Comparison of ENCODE assay signal across 10 mouse cellular contexts in the genomic region with DNA sequence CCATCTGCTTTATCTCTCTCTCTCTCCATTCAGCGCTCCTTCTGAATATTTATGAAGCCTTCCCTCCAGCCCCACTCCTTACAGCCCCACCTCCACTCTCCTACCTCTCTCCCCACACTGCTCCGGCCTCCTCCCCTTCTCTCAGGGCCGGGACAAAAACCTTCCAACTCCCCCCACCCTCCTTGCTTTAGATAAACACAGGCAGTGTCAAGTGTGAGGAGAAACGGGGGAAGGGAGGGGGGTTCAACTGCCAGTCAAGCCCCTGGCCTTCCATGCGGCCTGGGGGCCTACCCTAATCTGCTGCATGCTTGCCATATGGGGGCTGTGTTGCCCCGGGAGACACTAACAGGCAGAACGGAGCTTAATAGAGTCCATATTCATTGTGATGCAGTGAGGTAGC. TPM values are rescaled to one million over a fixed set of nuclear protein-coding genes. Genes with fewer than 3 reads are reported as not detected.
DNase-seq lines count a peak whose midpoint lies in the region; ATAC-seq lines count a peak whose summit lies in the region.
"Had no signal": no experiment of that assay in that cellular context is flagged by ENCODE, and none has a peak within 500 bp of the region (broad histone marks: within the 10 kb centered on the region; RNA-seq: fewer than 3 reads in every experiment).

No protein-coding gene starts in this region.

- DNase-seq in heart, adult 18-20 months = no peak
- DNase-seq in brain, adult 2 months (ENCODE audit: low read depth, low spot score) = peak; percentile 54
- peak; percentile 97 for DNase-seq in forebrain, embryonic 14.5 days (ENCODE audit: low spot score)
- DNase-seq in midbrain, embryonic 14.5 days = peak; percentile 92
- DNase-seq in adrenal gland, postnatal 36 days = no peak
- DNase-seq: gastrocnemius, adult 2 months had no signal

- H3K36me3 ChIP-seq in heart, embryonic 15.5 days = no peaks in the 10 kb centered on the region
- no peaks in the 10 kb centered on the region for H3K36me3 ChIP-seq in forebrain, embryonic 14.5 days (ENCODE audit: control insufficient read depth, insufficient read depth, low read length)
- no peaks in the 10 kb centered on the region for H3K36me3 ChIP-seq in midbrain, embryonic 14.5 days (ENCODE audit: control insufficient read depth, insufficient read depth, low read length)

- ATAC-seq in heart, embryonic 15.5 days (replicated peaks; ENCODE audit: insufficient number of reproducible peaks, insufficient read depth, low FRiP score, low read depth) = no peak
- ATAC-seq in forebrain, embryonic 14.5 days = peak; percentile 93
- peak; percentile 92 for ATAC-seq in midbrain, embryonic 14.5 days (ENCODE audit: low FRiP score, low TSS enrichment)
- no peak for ATAC-seq in monocyte, adult 5-6 weeks (replicated peaks; ENCODE audit: insufficient number of reproducible peaks, low FRiP score, low TSS enrichment, poor library complexity, severe bottlenecking)
- ATAC-seq in inflammation-experienced regulatory T-cells, adult 6 months = no peak

- peak overlapping the region; percentile 63 for H3K4me2 ChIP-seq in heart, embryonic 15.5 days
- peak overlapping the region; percentile 56 for H3K4me2 ChIP-seq in forebrain, embryonic 14.5 days (ENCODE audit: low read length)
- peak overlapping the region; percentile 47 for H3K4me2 ChIP-seq in midbrain, embryonic 14.5 days (ENCODE audit: low read length)

- no peaks in the 10 kb centered on the region for H3K27me3 ChIP-seq in heart, embryonic 15.5 days
- H3K27me3 ChIP-seq in forebrain, embryonic 14.5 days (replicated peaks; ENCODE audit: control insufficient read depth, insufficient read depth, low read length) = no peaks in the 10 kb centered on the region
- no peaks in the 10 kb centered on the region for H3K27me3 ChIP-seq in midbrain, embryonic 14.5 days (ENCODE audit: control insufficient read depth, insufficient read depth, low read length)

- H3K9ac ChIP-seq in heart, embryonic 15.5 days = no peak overlapping the region
- peak overlapping the region; percentile 40 for H3K9ac ChIP-seq in forebrain, embryonic 14.5 days (ENCODE audit: low read length)
- H3K9ac ChIP-seq in midbrain, embryonic 14.5 days (replicated peaks; ENCODE audit: low read length) = peak overlapping the region; percentile 36; the same call in 1 of the 2 replicates

- H3K4me3 ChIP-seq in heart, embryonic 15.5 days = peak overlapping the region; percentile 28
- peak overlapping the region; percentile 24 for H3K4me3 ChIP-seq in forebrain, embryonic 14.5 days (ENCODE audit: low read depth, low read length)
- peak overlapping the region; percentile 18 for H3K4me3 ChIP-seq in midbrain, embryonic 14.5 days (replicated peaks; ENCODE audit: low read depth, low read length)
- H3K4me3 ChIP-seq: gastrocnemius, adult 2 months; myocyte had no signal

- H3K9me3 ChIP-seq in heart, embryonic 15.5 days (replicated peaks) = no peaks in the 10 kb centered on the region
- H3K9me3 ChIP-seq in forebrain, embryonic 14.5 days (replicated peaks; ENCODE audit: control insufficient read depth, low read length) = no peaks in the 10 kb centered on the region
- no peaks in the 10 kb centered on the region for H3K9me3 ChIP-seq in midbrain, embryonic 14.5 days (ENCODE audit: control insufficient read depth, low read length)

- WGBS in heart, embryonic 15.5 days = 8% methylated on average over 7 of the region's 7 CpGs
- WGBS in forebrain, embryonic 14.5 days = 2% methylated on average over 7 of the region's 7 CpGs
- whole genome bisulfite sequencing in midbrain, embryonic 14.5 days = 1% methylated on average over 7 of the region's 7 CpGs

- peaks cover 44% of the 10 kb centered on the region for H3K4me1 ChIP-seq in heart, embryonic 15.5 days (replicated peaks)
- peaks cover 80% of the 10 kb centered on the region for H3K4me1 ChIP-seq in forebrain, embryonic 14.5 days (ENCODE audit: control insufficient read depth, insufficient read depth, low read length)
- H3K4me1 ChIP-seq in midbrain, embryonic 14.5 days (ENCODE audit: control insufficient read depth, insufficient read depth, low read length) = peaks cover 73% of the 10 kb centered on the region

- peak overlapping the region; percentile 20; the same call in 1 of the 2 replicates for H3K27ac ChIP-seq in heart, embryonic 15.5 days
- peak overlapping the region; percentile 96 for H3K27ac ChIP-seq in forebrain, embryonic 14.5 days (ENCODE audit: low read depth, low read length)
- peak overlapping the region; percentile 91 for H3K27ac ChIP-seq in midbrain, embryonic 14.5 days (replicated peaks; ENCODE audit: low read depth, low read length)
- H3K27ac ChIP-seq: gastrocnemius, adult 2 months had no signal

RNA-seq across cellular contexts. Expression of gene Boc, which starts 27.9 kb away (rescaled TPM):
- polyA plus RNA-seq in heart, embryonic 15.5 days (2015; fragmentation: Nextera tagmentation; extraction: Ambion mirVana) = 7.7 and 14.0 TPM in 2 replicates
- total RNA-seq in heart, adult 18-20 months (2021) = 1 to 10 TPM; 3.5 to 4.8 TPM
- polyA plus RNA-seq in forebrain, embryonic 14.5 days (2014; fragmentation: Nextera tagmentation; extraction: Ambion mirVana) = 11.5 and 13.3 TPM in 2 replicates
- 14.1 and 22.6 TPM in 2 replicates for polyA plus RNA-seq in midbrain, embryonic 14.5 days (2014; fragmentation: Nextera tagmentation; extraction: Ambion mirVana)
- total RNA-seq in adrenal gland, postnatal 36 days (2021) = 10 to 100 TPM; 42.4 to 82.2 TPM
- total RNA-seq in monocyte, adult 5-6 weeks (2017) = not detected in 3 replicates
- under 1 TPM; 0.20 to 0.42 (median 0.41) TPM for polyA plus RNA-seq in inflammation-experienced regulatory T-cells, adult 6 months (2017; shearing (Covaris generic))

Comparison
In these comparisons a context has a peak if more than half of its experiments do, and no peak if none do; other contexts are left out.
1. ATAC-seq: peak in forebrain, embryonic 14.5 days (single experiment) and midbrain, embryonic 14.5 days (single experiment); none in heart, embryonic 15.5 days (single experiment), monocyte, adult 5-6 weeks (single experiment) and inflammation-experienced regulatory T-cells, adult 6 months (single experiment).
2. H3K27ac ChIP-seq: peak in every context shown above with its lines; median percentile 96 in forebrain, embryonic 14.5 days; 91 in midbrain, embryonic 14.5 days; 20 in heart, embryonic 15.5 days.
3. DNase-seq: peak in brain, adult 2 months (single experiment), forebrain, embryonic 14.5 days (single experiment) and midbrain, embryonic 14.5 days (single experiment); none in heart, adult 18-20 months (0 of 2) and adrenal gland, postnatal 36 days (0 of 2).
4. Peak in every context shown above with its lines, with median percentiles within 50 percentile points of each other: H3K4me2 ChIP-seq and H3K4me3 ChIP-seq.